30 mouse cellular contexts compared by ENCODE assay signal in genomic region chr12:105852798-105853197, GRCm38 (mm10).
DNase-seq lines count a peak whose midpoint lies in the region; ATAC-seq lines count a peak whose summit lies in the region.
"Had no signal": no experiment of that assay in that cellular context is flagged by ENCODE, and none has a peak within 500 bp of the region (broad histone marks: within the 10 kb centered on the region; RNA-seq: fewer than 3 reads in every experiment).

No protein-coding gene starts in this region.

- H3K9me3 ChIP-seq in hindbrain, embryonic 11.5 days (ENCODE audit: control insufficient read depth, low read length): no peaks in the 10 kb centered on the region
- no peaks in the 10 kb centered on the region for H3K9me3 ChIP-seq in hindbrain, embryonic 16.5 days (ENCODE audit: control insufficient read depth, low read length)
- H3K9me3 ChIP-seq in midbrain, embryonic 13.5 days: no peaks in the 10 kb centered on the region
- H3K9me3 ChIP-seq in midbrain, embryonic 16.5 days (replicated peaks; ENCODE audit: control insufficient read depth, low read length, poor library complexity, severe bottlenecking): no peaks in the 10 kb centered on the region
- no peaks in the 10 kb centered on the region for H3K9me3 ChIP-seq in midbrain, embryonic 14.5 days (ENCODE audit: control insufficient read depth, low read length)
- H3K9me3 ChIP-seq in neural tube, embryonic 14.5 days (ENCODE audit: control insufficient read depth, low read length): no peaks in the 10 kb centered on the region
- H3K9me3 ChIP-seq: embryonic facial prominence, embryonic 10.5 days; embryonic facial prominence, embryonic 15.5 days; heart, embryonic 12.5 days had no signal

- H3K27me3 ChIP-seq in hindbrain, embryonic 11.5 days (ENCODE audit: control insufficient read depth, insufficient read depth, low read length): no peaks in the 10 kb centered on the region
- H3K27me3 ChIP-seq in hindbrain, embryonic 16.5 days (replicated peaks; ENCODE audit: control insufficient read depth, insufficient read depth, low read length): no peaks in the 10 kb centered on the region
- no peaks in the 10 kb centered on the region for H3K27me3 ChIP-seq in midbrain, embryonic 13.5 days
- H3K27me3 ChIP-seq in midbrain, embryonic 16.5 days (ENCODE audit: control insufficient read depth, insufficient read depth, low read depth, low read length): no peaks in the 10 kb centered on the region
- H3K27me3 ChIP-seq in midbrain, embryonic 14.5 days (ENCODE audit: control insufficient read depth, insufficient read depth, low read length): no peaks in the 10 kb centered on the region
- no peaks in the 10 kb centered on the region for H3K27me3 ChIP-seq in neural tube, embryonic 14.5 days (ENCODE audit: control insufficient read depth, insufficient read depth, low read length)
- H3K27me3 ChIP-seq: embryonic facial prominence, embryonic 15.5 days; heart, embryonic 12.5 days had no signal

- no peak overlapping the region for H3K4me3 ChIP-seq in hindbrain, embryonic 11.5 days (ENCODE audit: low read depth, low read length)
- H3K4me3 ChIP-seq in hindbrain, embryonic 16.5 days (ENCODE audit: low read length): no peak overlapping the region
- H3K4me3 ChIP-seq in midbrain, embryonic 13.5 days (replicated peaks): no peak overlapping the region
- no peak overlapping the region for H3K4me3 ChIP-seq in midbrain, embryonic 16.5 days (ENCODE audit: low read depth, low read length)
- no peak overlapping the region for H3K4me3 ChIP-seq in midbrain, embryonic 14.5 days (replicated peaks; ENCODE audit: low read depth, low read length)
- H3K4me3 ChIP-seq in neural tube, embryonic 14.5 days (ENCODE audit: low read depth, low read length): no peak overlapping the region
- H3K4me3 ChIP-seq: embryonic facial prominence, embryonic 10.5 days; embryonic facial prominence, embryonic 15.5 days; heart, embryonic 12.5 days had no signal

- H3K4me2 ChIP-seq in hindbrain, embryonic 11.5 days (replicated peaks; ENCODE audit: low read depth, low read length): no peak overlapping the region
- no peak overlapping the region for H3K4me2 ChIP-seq in hindbrain, embryonic 16.5 days (ENCODE audit: low read length)
- no peak overlapping the region for H3K4me2 ChIP-seq in midbrain, embryonic 13.5 days (replicated peaks)
- H3K4me2 ChIP-seq in midbrain, embryonic 16.5 days (ENCODE audit: low read length): no peak overlapping the region
- H3K4me2 ChIP-seq in midbrain, embryonic 14.5 days (ENCODE audit: low read length): no peak overlapping the region
- H3K4me2 ChIP-seq in neural tube, embryonic 14.5 days (ENCODE audit: low read depth, low read length): no peak overlapping the region
- H3K4me2 ChIP-seq: embryonic facial prominence, embryonic 15.5 days; heart, embryonic 12.5 days had no signal

- H3K9ac ChIP-seq in hindbrain, embryonic 11.5 days (ENCODE audit: low read depth, low read length): no peak overlapping the region
- no peak overlapping the region for H3K9ac ChIP-seq in hindbrain, embryonic 16.5 days (ENCODE audit: low read depth, low read length)
- no peak overlapping the region for H3K9ac ChIP-seq in midbrain, embryonic 13.5 days (replicated peaks)
- H3K9ac ChIP-seq in midbrain, embryonic 16.5 days (ENCODE audit: low read depth, low read length): no peak overlapping the region
- H3K9ac ChIP-seq in midbrain, embryonic 14.5 days (replicated peaks; ENCODE audit: low read length): no peak overlapping the region
- H3K9ac ChIP-seq in neural tube, embryonic 14.5 days (replicated peaks; ENCODE audit: low read depth, low read length): no peak overlapping the region
- H3K9ac ChIP-seq: embryonic facial prominence, embryonic 15.5 days; heart, embryonic 12.5 days; liver, embryonic 14.5 days had no signal

- no peak for DNase-seq in hindbrain, embryonic 11.5 days (ENCODE audit: low spot score)
- peak; percentile 53 for DNase-seq in midbrain, embryonic 14.5 days
- DNase-seq: adrenal gland, adult 2 months; B cell, adult 2 months; cerebellum, adult 8-10 months; cerebellum, postnatal 25 days; gastrocnemius, postnatal 25 days; heart, adult 18-20 months; heart, postnatal 4 days; kidney, adult 9 months; kidney, postnatal 10 days; liver; lung, adult 2 months; lung, postnatal 10 days; right cerebral cortex, adult 18-20 months; thymus, adult 18-20 months; thymus, postnatal 25 days had no signal

- ATAC-seq in hindbrain, embryonic 11.5 days (ENCODE audit: low FRiP score): peak; percentile 64; the same call in 1 of the 2 replicates
- ATAC-seq in hindbrain, embryonic 16.5 days: no peak
- peak; percentile 53; the same call in 1 of the 2 replicates for ATAC-seq in midbrain, embryonic 13.5 days
- no peak for ATAC-seq in midbrain, embryonic 16.5 days
- peak; percentile 28; the same call in 1 of the 2 replicates for ATAC-seq in midbrain, embryonic 14.5 days (ENCODE audit: low FRiP score, low TSS enrichment)
- ATAC-seq in neural tube, embryonic 14.5 days (ENCODE audit: low read depth): peak; percentile 29; the same call in 1 of the 2 replicates
- ATAC-seq in granulocyte monocyte progenitor cell, adult 5-6 weeks (replicated peaks; ENCODE audit: poor library complexity, severe bottlenecking): no peak
- ATAC-seq: activated CD4-positive, CD25-positive, alpha-beta regulatory T cell, adult 4 months; intestine, postnatal 0 days had no signal

- H3K4me1 ChIP-seq in hindbrain, embryonic 11.5 days (replicated peaks; ENCODE audit: control insufficient read depth, insufficient read depth, low read length): 0 out of 2 replicates have a peak, but pooled peaks cover 2% of the 10 kb centered on the region
- H3K4me1 ChIP-seq in hindbrain, embryonic 16.5 days (ENCODE audit: control insufficient read depth, insufficient read depth, low read depth, low read length): peaks cover 3% of the 10 kb centered on the region
- H3K4me1 ChIP-seq in midbrain, embryonic 13.5 days (replicated peaks): peaks cover 55% of the 10 kb centered on the region
- H3K4me1 ChIP-seq in midbrain, embryonic 16.5 days (ENCODE audit: control insufficient read depth, insufficient read depth, low read length): peaks cover 18% of the 10 kb centered on the region
- peaks cover 14% of the 10 kb centered on the region for H3K4me1 ChIP-seq in midbrain, embryonic 14.5 days (ENCODE audit: control insufficient read depth, insufficient read depth, low read length)
- peaks cover 24% of the 10 kb centered on the region for H3K4me1 ChIP-seq in neural tube, embryonic 14.5 days (ENCODE audit: control insufficient read depth, insufficient read depth, low read length)

- no peaks in the 10 kb centered on the region for H3K36me3 ChIP-seq in hindbrain, embryonic 11.5 days (ENCODE audit: control insufficient read depth, insufficient read depth, low read length)
- no peaks in the 10 kb centered on the region for H3K36me3 ChIP-seq in hindbrain, embryonic 16.5 days (ENCODE audit: control insufficient read depth, insufficient read depth, low read length)
- H3K36me3 ChIP-seq in midbrain, embryonic 13.5 days: no peaks in the 10 kb centered on the region
- H3K36me3 ChIP-seq in midbrain, embryonic 16.5 days (ENCODE audit: control insufficient read depth, insufficient read depth, low read length): no peaks in the 10 kb centered on the region
- no peaks in the 10 kb centered on the region for H3K36me3 ChIP-seq in midbrain, embryonic 14.5 days (ENCODE audit: control insufficient read depth, insufficient read depth, low read length)
- H3K36me3 ChIP-seq in neural tube, embryonic 14.5 days (ENCODE audit: control insufficient read depth, insufficient read depth, low read length): no peaks in the 10 kb centered on the region
- H3K36me3 ChIP-seq: embryonic facial prominence, embryonic 10.5 days; embryonic facial prominence, embryonic 15.5 days; heart, embryonic 12.5 days had no signal

- WGBS in hindbrain, embryonic 11.5 days: 45% methylated on average over 7 of the region's 7 CpGs
- 32% methylated on average over 7 of the region's 7 CpGs for WGBS in hindbrain, embryonic 16.5 days
- WGBS in midbrain, embryonic 13.5 days: 35% methylated on average over 7 of the region's 7 CpGs
- WGBS in midbrain, embryonic 16.5 days: 33% methylated on average over 7 of the region's 7 CpGs
- WGBS in midbrain, embryonic 14.5 days: 19% methylated on average over 7 of the region's 7 CpGs
- WGBS in neural tube, embryonic 14.5 days: 33% methylated on average over 7 of the region's 7 CpGs

- H3K27ac ChIP-seq in hindbrain, embryonic 11.5 days (ENCODE audit: low read depth, low read length): no peak overlapping the region
- no peak overlapping the region for H3K27ac ChIP-seq in hindbrain, embryonic 16.5 days (ENCODE audit: low read depth, low read length)
- peak overlapping the region; percentile 15; the same call in 1 of the 2 replicates for H3K27ac ChIP-seq in midbrain, embryonic 13.5 days
- H3K27ac ChIP-seq in midbrain, embryonic 16.5 days (ENCODE audit: low read length): no peak overlapping the region
- H3K27ac ChIP-seq in midbrain, embryonic 14.5 days (replicated peaks; ENCODE audit: low read depth, low read length): 0 out of 2 replicates have a peak overlapping the region, but pooled peaks have one; percentile 4
- H3K27ac ChIP-seq in neural tube, embryonic 14.5 days (ENCODE audit: low read depth, low read length): no peak overlapping the region
- H3K27ac ChIP-seq: embryonic facial prominence, embryonic 10.5 days; embryonic facial prominence, embryonic 15.5 days; liver, embryonic 14.5 days; macrophage; stomach, postnatal 0 days had no signal

Comparison
In these comparisons a context has a peak if more than half of its experiments do, and no peak if none do; other contexts are left out.
1. ATAC-seq: peak in hindbrain, embryonic 11.5 days (single experiment), midbrain, embryonic 13.5 days (single experiment), midbrain, embryonic 14.5 days (single experiment) and neural tube, embryonic 14.5 days (single experiment); none in hindbrain, embryonic 16.5 days (single experiment), midbrain, embryonic 16.5 days (single experiment) and granulocyte monocyte progenitor cell, adult 5-6 weeks (single experiment).
2. H3K27ac ChIP-seq: peak in midbrain, embryonic 13.5 days (single experiment) and midbrain, embryonic 14.5 days (single experiment); none in hindbrain, embryonic 11.5 days (single experiment), hindbrain, embryonic 16.5 days (single experiment), midbrain, embryonic 16.5 days (single experiment) and neural tube, embryonic 14.5 days (single experiment).